Mouse (Mus musculus): ENCODE data around the gene Pex11a.
"Not testable (repeated sequence)": the region's sequence is repeated elsewhere in the genome, so short reads cannot be mapped to it uniquely, and the experiment has no call there.

The Pex11a gene

DNA sequence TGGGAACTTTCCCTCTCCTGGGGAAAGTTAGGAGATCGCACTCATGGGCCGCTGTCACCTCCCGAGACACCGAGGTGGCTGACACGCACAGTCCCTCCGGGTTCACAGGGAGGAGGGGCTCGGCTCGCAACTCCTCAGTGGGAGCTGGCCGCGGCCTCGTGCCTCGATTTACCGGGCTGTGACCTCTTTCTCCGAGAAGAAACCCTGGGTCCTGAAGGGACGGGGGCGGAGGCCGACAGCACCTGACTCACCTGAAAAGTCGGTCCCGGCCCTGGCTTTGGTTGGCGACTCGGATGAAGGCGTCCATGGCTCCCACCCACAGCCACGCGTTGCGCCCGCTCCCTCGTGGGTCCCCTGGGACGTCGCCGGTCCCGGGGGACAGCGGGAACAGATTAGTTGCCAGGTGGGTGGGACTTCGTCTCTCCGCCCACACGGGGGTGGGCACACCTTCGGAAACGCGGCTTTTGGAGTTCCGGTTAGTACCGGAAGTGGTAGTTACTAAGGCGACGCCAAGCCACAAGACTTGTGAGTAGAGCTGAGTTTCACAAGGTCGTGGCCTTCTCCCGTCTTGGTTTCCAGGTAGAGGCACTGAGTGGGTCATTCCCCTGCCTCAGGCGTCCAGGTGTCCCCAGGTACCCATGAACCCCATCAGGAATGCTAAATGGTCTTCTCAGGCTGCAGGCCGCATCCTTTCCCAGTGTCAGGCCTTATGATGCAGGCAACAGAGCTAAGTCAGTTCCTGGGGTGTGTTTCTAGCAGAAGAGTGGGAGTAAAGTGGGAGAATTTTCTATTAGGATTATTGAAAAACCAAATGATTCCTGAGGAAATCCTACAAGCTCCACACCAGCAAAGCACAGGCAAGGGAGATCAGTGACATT lies at the start of gene Pex11a, which contains the start of gene Wdr93:
TSS of gene Pex11a (minus strand) at position 473 of the 878 bp plus-strand sequence.
TSS of gene Wdr93 (plus strand) at position 505 of the 878 bp plus-strand sequence.
- peak; percentile 68 to 73 for DNase-seq

DNA sequence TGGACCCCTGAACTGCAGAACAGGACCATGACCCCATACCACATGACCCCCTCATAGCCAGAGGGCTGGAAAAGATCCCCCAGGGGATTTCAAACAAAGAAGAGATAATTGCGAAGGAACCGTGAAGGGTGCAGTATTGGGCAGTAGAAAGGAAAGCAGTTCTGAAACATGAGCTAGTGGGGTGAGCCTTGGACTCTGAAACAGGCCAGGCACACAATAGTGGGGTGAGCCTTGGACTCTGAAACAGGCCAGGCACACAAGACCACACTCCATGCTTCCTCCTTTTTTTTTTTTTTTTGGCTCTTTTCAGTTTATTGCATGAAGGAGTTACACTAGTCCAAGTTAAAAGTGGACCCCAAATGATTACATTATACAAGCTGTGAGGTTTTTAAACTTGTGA lies 46.9 kb upstream of the Pex11a start:
- DNase-seq = not testable (repeated sequence)

DNA sequence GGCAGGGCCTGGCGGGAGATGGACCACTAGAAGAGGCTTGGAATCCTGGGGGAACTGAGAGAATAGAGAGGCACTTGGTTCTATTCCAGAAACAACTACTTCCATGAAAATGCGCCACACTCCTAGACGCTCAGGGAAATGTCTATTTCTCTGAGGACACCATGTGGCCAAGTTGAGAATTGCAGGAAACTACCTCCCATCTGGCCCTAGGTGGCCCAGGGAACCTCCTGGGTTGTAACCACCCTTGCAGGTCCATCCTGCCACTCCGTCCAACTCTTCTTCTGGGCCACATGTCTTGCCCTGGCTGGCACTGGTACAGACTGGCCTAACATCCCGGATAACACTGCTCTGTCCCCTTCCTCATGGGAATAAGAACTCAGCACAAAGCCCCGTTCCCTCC lies 43.4 kb upstream of the Pex11a start:
- peak; percentile 70 to 72 for DNase-seq

DNA sequence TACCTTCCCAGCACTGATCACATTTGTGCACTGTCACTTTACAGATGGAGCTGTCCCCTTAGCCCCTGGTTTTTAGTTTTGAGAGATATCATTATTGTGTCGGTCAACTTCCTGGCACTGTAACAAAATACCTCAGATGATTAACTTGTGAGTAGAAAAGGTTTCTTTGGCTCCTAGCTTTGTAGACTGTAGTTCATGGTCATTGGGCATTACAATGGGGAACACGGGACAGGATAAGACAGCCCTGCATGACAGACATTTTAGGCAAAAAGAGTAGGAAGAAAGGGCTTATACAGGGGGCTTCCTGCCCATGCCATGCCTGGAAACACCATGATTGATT lies 39.6 kb upstream of the Pex11a start:
- no peak for DNase-seq

DNA sequence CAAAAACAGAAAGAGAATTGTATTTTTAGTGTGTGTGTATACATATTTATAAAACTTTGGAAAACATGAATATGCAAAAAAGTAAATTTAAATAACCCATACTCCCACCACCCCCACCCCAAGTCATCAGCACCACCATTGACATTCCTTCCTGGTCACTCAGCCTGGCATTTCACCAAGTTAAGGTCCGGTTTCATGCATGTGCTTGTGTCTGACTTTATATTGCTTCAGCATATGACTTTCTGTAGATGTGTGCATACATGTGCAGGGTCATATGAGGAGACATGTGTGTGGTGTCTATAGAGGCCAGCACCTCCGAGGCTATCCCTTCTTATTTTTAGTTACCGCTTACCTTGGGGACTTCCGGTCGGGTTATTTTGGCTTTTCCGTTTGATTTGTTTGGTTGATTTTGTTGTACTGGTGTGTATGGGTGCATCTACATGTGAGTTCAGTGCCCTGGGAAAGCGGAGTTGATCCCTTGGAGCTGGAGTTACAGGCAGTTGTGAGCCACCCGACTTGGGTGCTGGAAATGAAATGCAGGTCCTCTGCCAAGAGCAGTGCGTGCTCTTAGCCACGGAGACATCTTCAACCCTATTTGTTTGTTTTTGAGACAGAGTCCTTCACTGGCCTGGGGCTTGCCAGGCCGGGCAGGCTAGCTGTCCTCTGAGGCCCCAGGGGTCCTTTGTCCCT lies 39.0 kb upstream of the Pex11a start:
- DNase-seq = no peak

DNA sequence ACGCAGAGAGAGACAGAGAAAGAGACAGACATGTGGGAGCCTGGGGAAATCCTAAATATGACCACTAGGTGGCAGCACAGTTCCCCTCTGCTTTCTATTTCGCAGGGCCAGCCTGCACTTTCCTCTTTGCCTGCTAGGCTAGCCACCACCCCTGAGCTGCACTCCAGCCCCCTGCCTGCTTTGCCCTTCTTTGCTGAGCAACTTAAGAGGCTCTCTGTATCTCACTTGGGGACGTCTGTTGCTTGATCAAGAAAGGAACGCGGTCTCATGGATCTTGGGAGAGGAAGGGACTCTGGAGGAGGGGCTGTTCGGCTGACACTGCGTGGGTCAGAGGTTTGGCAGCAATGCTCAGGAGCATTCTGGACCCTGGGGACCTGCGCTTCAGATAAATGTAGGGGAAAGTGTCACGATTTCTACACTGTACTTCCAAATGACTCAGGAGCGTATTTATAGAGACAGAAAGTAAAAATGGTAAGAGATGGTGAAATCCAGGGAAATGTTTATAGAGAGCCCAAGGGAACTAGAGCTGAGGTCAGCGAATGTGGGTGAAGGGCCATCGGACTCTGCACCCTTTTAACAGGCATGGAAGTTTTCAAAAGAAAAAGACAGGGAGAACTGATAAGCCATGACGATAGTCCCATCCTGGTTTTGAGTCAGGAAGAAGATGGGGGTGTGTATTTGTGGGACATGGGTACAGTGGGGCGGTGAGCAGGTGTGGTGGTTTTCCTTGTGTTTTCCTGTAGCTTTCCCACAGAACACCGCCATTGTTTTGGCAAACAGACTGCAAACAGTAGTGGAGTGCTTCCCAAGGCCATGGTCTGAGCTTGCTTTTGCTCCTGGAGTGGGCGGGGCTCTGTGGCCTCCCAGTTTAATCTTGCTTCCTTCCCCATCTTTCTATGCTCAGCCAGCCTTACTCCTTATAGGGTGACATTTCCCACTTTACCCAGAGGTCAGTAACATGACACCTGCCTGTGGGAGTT lies 38.0 kb upstream of the Pex11a start:
- peak; percentile 66 to 74 for DNase-seq

DNA sequence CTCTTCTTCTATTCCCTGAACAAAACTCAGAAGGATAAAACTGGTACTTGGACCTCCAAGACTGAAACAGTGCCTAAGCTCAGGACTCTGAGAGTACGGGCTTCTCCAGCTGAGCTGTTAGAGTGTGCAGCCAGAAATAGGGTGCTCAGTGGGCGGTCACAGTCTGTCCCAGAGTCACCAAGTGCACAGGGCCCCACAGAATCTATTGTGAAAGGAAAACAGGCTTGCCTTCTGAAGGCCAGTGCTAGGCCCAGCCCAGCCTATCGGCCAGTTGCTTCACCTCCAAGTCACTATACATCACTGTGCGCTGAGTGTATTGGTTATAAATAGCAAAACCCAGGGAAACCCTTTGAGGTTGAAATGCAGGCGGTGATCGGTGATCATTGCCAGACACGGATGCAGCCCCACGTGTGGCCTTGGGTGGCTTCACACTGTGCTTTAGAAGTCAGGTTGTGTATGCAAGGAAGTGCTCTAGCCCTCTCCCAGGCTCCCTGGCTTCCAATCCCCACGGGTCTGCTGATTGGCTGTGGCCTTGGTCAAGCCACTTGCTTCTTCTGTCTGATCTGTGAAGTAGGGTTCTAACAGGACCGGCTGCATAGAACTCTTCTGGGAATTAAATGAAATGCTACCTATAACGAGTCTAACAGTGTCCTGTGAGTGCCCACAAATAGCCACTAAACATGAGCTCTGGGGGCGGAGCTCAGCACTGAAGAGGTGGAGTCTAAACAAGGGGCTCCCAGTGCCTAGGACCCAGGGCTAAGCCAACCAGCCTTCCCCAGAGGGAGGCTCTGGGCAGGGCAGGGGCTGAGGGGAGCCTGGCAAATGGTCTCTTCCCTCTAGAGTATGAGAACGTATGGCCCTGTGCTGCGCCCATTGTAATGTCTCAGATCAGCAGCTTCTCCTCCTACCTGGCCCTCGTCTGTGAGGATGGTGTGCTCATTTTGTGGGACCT lies 28.9 kb upstream of the Pex11a start:
- DNase-seq = no peak

DNA sequence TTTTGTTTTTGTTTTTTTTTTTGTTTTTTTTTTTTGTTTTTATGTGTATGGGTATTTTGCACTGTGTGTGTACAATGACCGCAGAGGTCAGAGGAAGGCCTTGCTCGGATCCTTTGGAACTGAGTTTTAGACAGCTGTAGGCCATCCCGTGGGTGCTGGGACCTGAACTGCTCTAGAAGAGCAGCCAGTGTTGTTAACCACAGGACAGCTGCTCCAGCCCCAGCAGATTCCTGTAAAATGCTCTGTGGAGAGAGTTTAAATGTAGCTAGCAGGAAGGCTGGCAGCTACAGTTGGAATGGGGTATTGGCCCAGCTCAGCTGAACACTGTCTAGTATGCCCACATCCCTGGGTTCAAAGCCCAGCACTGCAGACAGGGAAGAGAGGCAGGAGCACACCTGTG lies 26.7 kb upstream of the Pex11a start:
- DNase-seq = no peak

DNA sequence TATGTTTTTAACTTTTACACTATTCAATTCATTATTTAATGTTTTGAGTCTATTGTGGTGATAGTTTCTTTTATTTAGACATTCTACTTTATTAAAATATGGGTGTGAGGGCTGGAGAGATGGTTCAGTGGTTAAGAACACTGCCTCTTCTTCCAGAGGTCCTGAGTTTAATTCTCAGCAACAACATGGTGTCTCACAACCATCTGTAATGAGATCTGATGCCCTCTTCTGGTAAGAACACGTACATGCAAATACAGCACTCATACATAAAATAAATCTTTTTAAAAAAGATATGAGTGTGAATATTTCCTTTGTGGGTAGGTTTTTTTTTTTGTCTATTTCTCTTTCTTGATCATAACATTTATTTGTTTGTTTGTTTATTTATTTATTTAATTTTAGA lies 23.1 kb upstream of the Pex11a start:
- no peak for DNase-seq

DNA sequence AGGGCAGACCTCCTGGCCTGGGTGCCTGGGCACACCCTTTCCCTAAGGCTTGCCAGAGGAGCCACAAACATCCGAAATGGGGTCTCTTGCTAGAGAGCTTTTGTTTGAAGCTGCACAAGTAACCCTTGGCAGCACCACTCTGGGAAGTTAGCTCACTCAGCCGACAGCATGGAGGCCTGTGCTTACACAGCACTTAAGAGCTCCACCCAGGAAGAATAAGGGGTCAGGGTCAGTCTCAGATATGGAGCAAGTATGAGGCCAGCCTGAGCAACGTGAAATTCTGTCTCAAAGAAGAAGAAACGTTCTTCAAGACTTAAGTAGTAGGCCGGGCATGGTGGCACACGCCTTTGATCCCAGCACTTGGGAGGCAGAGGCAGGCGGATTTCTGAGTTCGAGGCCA lies 19.2 kb upstream of the Pex11a start:
- no peak for DNase-seq

DNA sequence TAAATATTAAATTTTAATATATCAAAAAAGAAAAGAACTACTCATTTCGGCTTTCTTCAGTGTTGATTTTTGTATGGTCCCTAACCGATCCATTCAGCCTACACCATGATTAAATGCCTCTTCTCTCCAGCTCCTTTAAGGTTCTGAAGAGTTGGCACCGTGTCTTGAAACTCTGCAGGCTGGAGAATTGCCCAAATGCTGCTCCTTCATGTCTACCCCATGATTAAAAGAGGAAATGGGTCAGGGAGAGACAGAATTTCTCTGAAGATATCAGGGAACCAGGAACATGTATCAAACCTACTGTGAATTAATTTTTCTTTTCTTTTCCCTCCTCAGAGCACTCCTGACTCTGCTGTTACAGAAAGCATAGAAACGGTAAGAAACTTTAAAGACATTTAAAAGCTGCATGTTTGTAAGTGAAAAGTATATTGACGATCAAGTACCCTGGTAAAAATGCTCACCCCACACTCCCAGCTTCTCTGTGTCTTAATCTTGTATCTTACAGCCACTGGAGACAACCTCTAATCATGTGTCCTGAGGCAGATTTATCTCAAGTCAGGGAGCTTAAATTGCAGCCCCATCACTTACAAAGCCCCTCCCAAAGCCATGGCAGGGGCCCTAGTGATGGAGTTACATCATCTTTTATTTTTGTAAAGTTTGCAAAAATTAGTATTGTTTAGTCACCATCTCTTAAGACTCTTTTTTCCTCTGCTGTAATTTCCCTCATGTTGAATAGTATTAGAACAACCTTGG lies 18.4 kb upstream of the Pex11a start:
- no peak for DNase-seq

DNA sequence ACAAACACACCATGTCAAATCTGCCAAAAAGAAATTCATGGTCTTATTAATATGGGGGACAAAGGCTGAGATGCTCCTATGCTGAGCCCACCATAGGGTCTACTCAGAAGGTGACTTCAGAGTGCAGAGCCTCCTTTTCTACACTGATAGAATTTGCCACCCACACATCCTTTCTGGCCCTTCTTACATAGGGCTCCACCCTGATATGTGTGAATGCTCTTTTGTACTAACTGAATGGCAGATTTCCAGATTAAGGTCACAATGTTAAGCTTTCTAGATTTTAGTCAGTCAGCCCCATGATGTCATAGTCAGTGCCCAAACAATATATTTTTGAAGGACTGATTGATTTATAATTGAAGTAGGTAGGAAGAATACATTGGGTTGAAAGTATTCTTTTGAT lies 16.8 kb upstream of the Pex11a start:
- DNase-seq = no peak

DNA sequence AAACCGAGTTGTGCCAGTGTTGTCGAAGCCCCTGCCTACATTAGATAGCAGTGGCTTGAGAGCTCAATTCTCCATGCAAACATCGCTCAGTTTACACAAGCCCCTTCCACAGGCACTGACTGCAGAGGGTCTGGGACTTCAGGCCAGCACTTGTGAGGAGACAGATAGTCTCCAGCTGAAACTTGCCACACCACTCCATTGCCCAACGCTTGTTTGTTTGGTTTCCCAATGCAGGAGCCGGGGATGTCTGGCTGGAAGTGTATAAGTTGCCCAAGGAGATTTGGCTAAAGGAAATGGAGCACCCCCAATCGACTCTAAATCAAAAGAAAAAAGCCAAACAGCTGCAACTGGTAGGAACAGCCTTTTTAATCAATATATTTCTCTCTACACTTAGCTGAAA lies 15.2 kb upstream of the Pex11a start:
- no peak for DNase-seq

DNA sequence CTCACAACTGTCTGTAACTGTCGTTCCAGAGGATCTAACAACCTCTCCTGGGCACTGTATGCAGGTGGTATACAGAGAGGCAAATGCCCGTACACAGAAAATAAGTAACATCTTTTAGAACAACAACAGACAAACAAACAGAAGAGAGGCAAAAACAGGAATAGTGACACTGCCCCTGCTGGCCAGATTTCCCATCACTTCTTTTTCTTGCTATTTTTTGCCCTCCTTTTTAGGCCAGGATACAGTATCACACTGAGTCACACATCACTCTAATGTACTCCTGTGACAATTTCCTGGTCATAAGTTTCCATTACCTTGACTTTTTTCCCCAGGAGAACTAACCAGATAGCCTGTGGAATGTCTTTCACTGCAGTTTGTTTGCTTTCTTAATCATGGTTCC lies 13.4 kb upstream of the Pex11a start:
- no peak for DNase-seq

DNA sequence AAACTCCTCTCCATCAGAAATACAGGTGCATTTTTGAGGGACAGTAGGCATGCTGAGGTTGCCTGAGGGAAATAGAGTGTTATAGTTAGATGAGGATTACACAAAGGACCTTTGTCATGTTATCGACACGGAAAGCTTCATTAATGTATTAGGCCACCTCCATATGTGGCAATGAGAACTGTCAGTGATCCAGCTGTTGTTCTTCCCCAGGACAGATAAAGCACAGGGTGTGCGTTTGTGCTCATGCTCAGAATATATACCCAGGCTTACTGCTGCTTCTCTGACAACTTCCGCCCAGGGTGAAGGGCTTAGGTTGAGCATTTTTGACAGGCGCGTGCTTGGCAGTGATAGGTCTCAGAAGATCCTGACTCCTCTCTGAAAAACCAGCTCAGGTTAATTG lies 6.6 kb upstream of the Pex11a start:
- DNase-seq = no peak

DNA sequence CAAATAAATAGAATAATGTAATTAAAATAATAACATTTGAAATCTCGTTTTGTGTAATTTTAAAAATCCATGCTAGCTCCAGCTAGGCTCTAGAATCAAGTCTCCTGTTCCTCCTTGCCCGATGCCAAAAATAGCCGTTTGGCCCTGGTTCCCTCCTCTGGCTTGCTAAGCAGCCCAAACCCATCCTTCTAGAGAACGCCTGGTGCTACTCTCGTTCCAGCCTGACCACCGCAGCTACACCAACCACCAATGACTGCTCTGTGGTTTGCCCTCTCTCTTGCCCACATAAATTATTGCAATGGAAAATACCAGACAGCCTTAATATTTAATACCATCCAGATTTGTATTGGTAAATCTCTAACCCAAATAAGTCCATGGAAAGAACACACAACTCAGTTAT lies 4.7 kb upstream of the Pex11a start:
- no peak for DNase-seq

DNA sequence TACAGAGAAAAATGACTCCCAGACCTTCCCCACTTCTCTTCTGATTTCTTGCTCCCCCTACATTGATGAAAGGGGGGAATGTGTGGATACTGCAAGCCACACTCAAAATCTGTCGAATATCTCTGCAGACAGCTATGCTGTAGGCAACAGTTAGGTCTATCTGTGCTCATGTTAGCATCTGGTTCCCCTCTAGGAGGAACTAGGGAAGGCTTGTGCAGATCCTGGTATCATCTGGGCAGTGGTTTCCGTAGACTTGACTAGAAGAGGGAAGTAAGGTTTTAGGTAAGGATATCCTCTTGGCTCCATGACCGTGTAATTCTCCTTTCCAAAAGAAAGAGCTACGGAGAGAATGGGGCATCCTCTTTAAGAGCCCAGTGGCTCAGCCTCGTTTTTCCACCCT lies 1.7 kb upstream of the Pex11a start:
- no peak for DNase-seq

DNA sequence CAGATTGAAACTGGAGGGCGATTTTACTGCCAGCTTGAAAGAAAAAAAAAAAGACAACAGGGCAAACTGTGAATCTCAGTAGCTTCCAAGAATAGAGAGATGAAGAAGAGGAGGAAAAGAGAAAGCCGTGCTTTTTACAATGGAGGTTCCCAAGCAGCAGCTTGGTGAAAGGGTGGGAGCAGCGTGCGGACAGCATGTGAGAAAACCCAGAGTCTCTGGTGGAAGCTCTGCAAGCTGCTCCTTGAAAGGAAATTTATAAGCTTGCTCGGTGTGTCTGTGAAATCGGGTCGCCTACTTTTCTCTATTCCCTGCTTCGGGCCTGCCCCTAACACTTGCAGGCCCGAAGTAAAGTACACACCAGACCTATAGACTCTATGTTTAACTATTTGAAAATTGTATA lies 1.1 kb upstream of the Pex11a start:
- no peak for DNase-seq

DNA sequence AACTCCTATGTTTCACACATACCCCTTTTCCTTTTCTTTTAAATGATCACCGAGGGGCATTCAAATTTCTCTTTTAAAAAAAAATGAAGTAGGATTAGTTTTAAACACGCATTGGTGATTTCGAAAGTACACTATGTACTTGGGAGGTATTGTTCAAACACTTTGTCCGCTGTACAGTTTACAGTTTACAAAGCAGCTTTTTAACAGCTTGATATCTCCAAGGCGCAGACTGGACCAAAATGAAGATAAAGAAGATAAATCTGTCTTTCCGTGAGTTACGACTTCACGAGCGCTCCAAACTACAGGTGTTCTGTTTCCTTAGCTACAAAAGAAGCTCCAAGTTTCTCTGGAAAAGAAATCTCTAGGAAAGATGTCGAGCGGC lies 663 bp downstream of the Pex11a start:
- no peak for DNase-seq

DNA sequence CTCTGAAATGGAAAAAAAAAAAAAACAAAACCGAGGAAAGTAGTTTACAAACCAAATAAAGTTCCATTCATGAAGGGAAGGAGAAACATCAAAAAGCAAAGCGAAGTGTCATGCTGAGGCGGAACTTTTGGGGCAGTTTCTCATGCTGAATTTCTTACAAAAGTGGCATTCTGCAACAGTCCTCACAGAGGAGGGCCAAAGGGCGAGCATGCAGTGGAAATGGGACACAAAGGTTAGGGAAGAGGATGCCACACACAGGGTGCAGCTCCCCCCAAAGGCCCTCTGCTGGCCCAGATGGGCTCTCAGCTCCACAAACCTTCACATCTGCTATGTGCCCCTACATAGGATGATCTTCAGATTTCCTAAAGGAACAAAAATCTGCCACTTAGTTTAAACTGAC lies 2.7 kb downstream of the Pex11a start:
- DNase-seq = no peak

DNA sequence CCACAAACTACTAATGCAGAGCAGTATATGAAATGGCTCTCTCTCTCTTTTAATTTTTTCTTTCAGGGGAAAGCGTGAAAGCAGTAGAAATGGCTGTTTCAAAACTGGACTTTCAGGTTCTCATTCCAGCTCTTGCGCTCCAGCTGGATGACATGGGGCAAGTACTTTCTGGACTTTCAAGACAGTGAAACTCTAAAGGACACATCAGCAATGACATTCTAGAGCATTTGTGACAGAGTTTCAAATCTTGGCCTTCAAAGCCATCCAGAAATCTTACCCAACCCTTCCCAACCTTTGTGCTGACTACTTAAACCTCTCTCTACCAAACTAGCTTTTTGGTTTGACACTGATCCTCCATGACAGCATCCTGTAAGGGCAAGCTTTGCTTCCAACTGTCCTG lies 4.0 kb downstream of the Pex11a start:
- DNase-seq = no peak

All from cerebellum, adult 18-20 months (tissue).